Mouse (Mus musculus): ENCODE measurements at regions not wholly inside any gene's neighbourhood (a gene's known extent, or its start where the extent isn't known, plus 50 kb on each side); places are given as distances from the start of the nearest gene placed in this dataset.
"Not testable (repeated sequence)": the region's sequence is repeated elsewhere in the genome, so short reads cannot be mapped to it uniquely, and the experiment has no call there.

- Histone ChIP-seq H3K9me3 (replicated peaks) (no peaks in the 10 kb centered on the region), H3K27ac (no peak overlapping the region), H3K27me3 (no peaks in the 10 kb centered on the region), H3K4me2 (no peak overlapping the region), H3K36me3 (no peaks in the 10 kb centered on the region), H3K9ac (no peak overlapping the region), H3K4me1 (replicated peaks) (no peaks in the 10 kb centered on the region), H3K4me3 (replicated peaks) (no peak overlapping the region)
- ATAC-seq (ENCODE audit: low read depth) (no peak), DNase-seq (no peak)
- WGBS (ENCODE audit: insufficient replicate concordance), result 14% methylated on average over 6 of the region's 6 CpGs
Observed at GRCm38 (mm10) chr3:39814814-39815213, 716.3 kb upstream of the Intu start.

GRCm38 (mm10) chr3:39830488-39831056 is 700.5 kb upstream of the Intu start:
- Histone ChIP-seq H3K4me3 (replicated peaks) (no peak overlapping the region), H3K4me1 (replicated peaks) (no peaks in the 10 kb centered on the region), H3K4me2 (no peak overlapping the region), H3K9me3 (replicated peaks) (no peaks in the 10 kb centered on the region), H3K9ac (no peak overlapping the region), H3K27me3 (no peaks in the 10 kb centered on the region), H3K36me3 (no peaks in the 10 kb centered on the region), H3K27ac (no peak overlapping the region)
- ATAC-seq (ENCODE audit: low read depth) (no peak), DNase-seq (no peak)
- WGBS (ENCODE audit: insufficient replicate concordance), result 62% methylated on average over 8 of the region's 8 CpGs

GRCm38 (mm10) chr3:39838377-39839145 is 692.5 kb upstream of the Intu start:
- Histone ChIP-seq H3K27ac (no peak overlapping the region), H3K4me1 (replicated peaks) (no peaks in the 10 kb centered on the region), H3K27me3 (no peaks in the 10 kb centered on the region), H3K9ac (no peak overlapping the region), H3K36me3 (no peaks in the 10 kb centered on the region), H3K9me3 (replicated peaks) (no peaks in the 10 kb centered on the region), H3K4me3 (replicated peaks) (no peak overlapping the region), H3K4me2 (no peak overlapping the region)
- 64% methylated on average over 6 of the region's 6 CpGs for WGBS (ENCODE audit: insufficient replicate concordance)
- no peak for ATAC-seq (ENCODE audit: low read depth)
- DNase-seq, result no peak

GRCm38 (mm10) chr3:39840946-39841345 is 690.1 kb upstream of the Intu start:
- DNase-seq, result no peak
- 62% methylated on average over 5 of the region's 5 CpGs for WGBS (ENCODE audit: insufficient replicate concordance)
- Histone ChIP-seq H3K36me3 (no peaks in the 10 kb centered on the region), H3K27ac (no peak overlapping the region), H3K4me3 (replicated peaks) (no peak overlapping the region), H3K9ac (no peak overlapping the region), H3K27me3 (no peaks in the 10 kb centered on the region), H3K9me3 (replicated peaks) (no peaks in the 10 kb centered on the region), H3K4me1 (replicated peaks) (no peaks in the 10 kb centered on the region), H3K4me2 (no peak overlapping the region)
- no peak for ATAC-seq (ENCODE audit: low read depth)

- Histone ChIP-seq H3K9ac (no peak overlapping the region), H3K27me3 (no peaks in the 10 kb centered on the region), H3K4me1 (replicated peaks) (no peaks in the 10 kb centered on the region), H3K4me3 (replicated peaks) (no peak overlapping the region), H3K27ac (no peak overlapping the region), H3K36me3 (no peaks in the 10 kb centered on the region), H3K9me3 (replicated peaks) (no peaks in the 10 kb centered on the region), H3K4me2 (no peak overlapping the region)
- ATAC-seq (ENCODE audit: low read depth) (no peak), DNase-seq (no peak)
- WGBS (ENCODE audit: insufficient replicate concordance), result 59% methylated on average over 2 of the region's 2 CpGs
Observed at GRCm38 (mm10) chr3:39845123-39845522, 686.0 kb upstream of the Intu start.

GRCm38 (mm10) chr3:39848829-39849228 is 682.3 kb upstream of the Intu start:
- no peaks in the 10 kb centered on the region for H3K9me3 ChIP-seq (replicated peaks)
- H3K27ac ChIP-seq, result no peak overlapping the region
- no peaks in the 10 kb centered on the region for H3K27me3 ChIP-seq
- no peak overlapping the region for H3K4me2 ChIP-seq
- WGBS (ENCODE audit: insufficient replicate concordance), result 65% methylated on average over 6 of the region's 6 CpGs
- DNase-seq (no peak), ATAC-seq (ENCODE audit: low read depth) (no peak)
- H3K9ac ChIP-seq, result no peak overlapping the region
- H3K36me3 ChIP-seq, result no peaks in the 10 kb centered on the region
- H3K4me3 ChIP-seq (replicated peaks), result no peak overlapping the region
- no peaks in the 10 kb centered on the region for H3K4me1 ChIP-seq (replicated peaks)

GRCm38 (mm10) chr3:39857214-39857839 is 673.8 kb upstream of the Intu start:
- Histone ChIP-seq H3K9ac (no peak overlapping the region), H3K4me2 (no peak overlapping the region), H3K4me3 (replicated peaks) (no peak overlapping the region), H3K4me1 (replicated peaks) (no peaks in the 10 kb centered on the region), H3K27me3 (no peaks in the 10 kb centered on the region), H3K36me3 (no peaks in the 10 kb centered on the region), H3K9me3 (replicated peaks) (no peaks in the 10 kb centered on the region), H3K27ac (no peak overlapping the region)
- ATAC-seq (ENCODE audit: low read depth), result no peak
- 70% methylated on average over 9 of the region's 9 CpGs for WGBS (ENCODE audit: insufficient replicate concordance)
- DNase-seq, result no peak

- H3K27me3 ChIP-seq; H3K4me3 ChIP-seq (replicated peaks); H3K4me2 ChIP-seq; DNase-seq; ATAC-seq (ENCODE audit: low read depth); H3K9ac ChIP-seq; H3K4me1 ChIP-seq (replicated peaks); H3K36me3 ChIP-seq; H3K9me3 ChIP-seq (replicated peaks); H3K27ac ChIP-seq: not testable (repeated sequence)
- 40% methylated on average over 1 of the region's 1 CpGs for WGBS (ENCODE audit: insufficient replicate concordance)
Observed at GRCm38 (mm10) chr3:39876046-39876445, 655.0 kb upstream of the Intu start.

- no peaks in the 10 kb centered on the region for H3K4me1 ChIP-seq (replicated peaks)
- DNase-seq, result no peak
- WGBS (ENCODE audit: insufficient replicate concordance), result 62% methylated on average over 4 of the region's 4 CpGs
- H3K27ac ChIP-seq, result no peak overlapping the region
- ATAC-seq (ENCODE audit: low read depth), result no peak
- no peaks in the 10 kb centered on the region for H3K27me3 ChIP-seq
- no peaks in the 10 kb centered on the region for H3K9me3 ChIP-seq (replicated peaks)
- no peak overlapping the region for H3K4me3 ChIP-seq (replicated peaks)
- H3K36me3 ChIP-seq, result no peaks in the 10 kb centered on the region
- no peak overlapping the region for H3K4me2 ChIP-seq
- H3K9ac ChIP-seq, result no peak overlapping the region
Observed at GRCm38 (mm10) chr3:39884370-39884769, 646.7 kb upstream of the Intu start.

GRCm38 (mm10) chr3:39888376-39888775 is 642.7 kb upstream of the Intu start:
- no peaks in the 10 kb centered on the region for H3K9me3 ChIP-seq (replicated peaks)
- H3K36me3 ChIP-seq, result no peaks in the 10 kb centered on the region
- H3K4me3 ChIP-seq (replicated peaks), result no peak overlapping the region
- 65% methylated on average over 5 of the region's 5 CpGs for WGBS (ENCODE audit: insufficient replicate concordance)
- no peak for DNase-seq
- no peak overlapping the region for H3K9ac ChIP-seq
- H3K4me1 ChIP-seq (replicated peaks), result no peaks in the 10 kb centered on the region
- no peak overlapping the region for H3K4me2 ChIP-seq
- ATAC-seq (ENCODE audit: low read depth), result no peak
- no peaks in the 10 kb centered on the region for H3K27me3 ChIP-seq
- no peak overlapping the region for H3K27ac ChIP-seq

- no peak overlapping the region for H3K4me3 ChIP-seq (replicated peaks)
- WGBS (ENCODE audit: insufficient replicate concordance), result 72% methylated on average over 2 of the region's 2 CpGs
- no peak overlapping the region for H3K9ac ChIP-seq
- DNase-seq (no peak), ATAC-seq (ENCODE audit: low read depth) (no peak)
- H3K4me2 ChIP-seq, result no peak overlapping the region
- H3K9me3 ChIP-seq (replicated peaks), result no peaks in the 10 kb centered on the region
- H3K27ac ChIP-seq, result no peak overlapping the region
- H3K27me3 ChIP-seq, result no peaks in the 10 kb centered on the region
- no peaks in the 10 kb centered on the region for H3K4me1 ChIP-seq (replicated peaks)
- H3K36me3 ChIP-seq, result no peaks in the 10 kb centered on the region
Observed at GRCm38 (mm10) chr3:39889222-39889621, 641.9 kb upstream of the Intu start.

- DNase-seq, result no peak
- Histone ChIP-seq H3K9me3 (replicated peaks) (no peaks in the 10 kb centered on the region), H3K4me1 (replicated peaks) (no peaks in the 10 kb centered on the region), H3K4me2 (no peak overlapping the region), H3K27me3 (no peaks in the 10 kb centered on the region), H3K27ac (no peak overlapping the region), H3K36me3 (no peaks in the 10 kb centered on the region), H3K4me3 (replicated peaks) (no peak overlapping the region), H3K9ac (no peak overlapping the region)
- ATAC-seq (ENCODE audit: low read depth), result no peak
- WGBS (ENCODE audit: insufficient replicate concordance), result 23% methylated on average over 5 of the region's 5 CpGs
Observed at GRCm38 (mm10) chr3:39898961-39899360, 632.1 kb upstream of the Intu start.

Measured in liver, embryonic 13.5 days (tissue).